ENCODE assay signal across 8 mouse cellular contexts in the genomic region with DNA sequence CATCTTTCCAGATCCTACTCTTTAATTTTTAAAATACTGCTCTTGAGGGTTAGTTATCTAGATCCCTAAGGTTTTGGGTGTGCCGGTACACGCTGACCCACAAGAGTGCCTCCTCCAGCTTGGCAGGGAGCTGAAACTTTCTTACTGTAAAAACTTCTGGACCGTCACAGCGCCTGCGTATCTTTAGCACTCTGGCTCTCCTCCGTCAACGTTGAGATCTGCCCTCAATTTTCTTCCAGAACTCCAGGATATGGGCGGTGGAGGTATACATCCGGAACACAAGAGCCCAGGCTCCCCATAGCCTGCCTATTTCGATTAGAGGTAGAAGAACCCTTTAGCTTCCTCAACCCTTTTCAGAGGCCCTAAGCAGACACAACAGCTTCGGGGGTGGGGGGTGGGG. TPM values are rescaled to one million over a fixed set of nuclear protein-coding genes. Genes with fewer than 3 reads are reported as not detected.
DNase-seq lines count a peak whose midpoint lies in the region; ATAC-seq and TF ChIP-seq lines count a peak whose summit lies in the region.

No protein-coding gene starts in this region.

- H3K9ac ChIP-seq in hindbrain, embryonic 11.5 days (ENCODE audit: low read depth, low read length) = 0 out of 2 replicates have a peak overlapping the region, but pooled peaks have one; percentile 41
- H3K9ac ChIP-seq in lung, embryonic 14.5 days = no peak overlapping the region

- peak overlapping the region; percentile 94 for H3K4me2 ChIP-seq in hindbrain, embryonic 11.5 days (replicated peaks; ENCODE audit: low read depth, low read length)
- peak overlapping the region; percentile 98 for H3K4me2 ChIP-seq in lung, embryonic 14.5 days

- 33% methylated on average over 11 of the region's 11 CpGs for WGBS in hindbrain, embryonic 11.5 days
- 22% methylated on average over 11 of the region's 11 CpGs for WGBS in lung, embryonic 14.5 days

- no peak overlapping the region; the same call in 1 of the 2 replicates for H3K4me3 ChIP-seq in hindbrain, embryonic 11.5 days (ENCODE audit: low read depth, low read length)
- H3K4me3 ChIP-seq in lung, embryonic 14.5 days (ENCODE audit: low read depth, low read length) = peak overlapping the region; percentile 49

- no peaks in the 10 kb centered on the region for H3K36me3 ChIP-seq in hindbrain, embryonic 11.5 days (ENCODE audit: control insufficient read depth, insufficient read depth, low read length)
- H3K36me3 ChIP-seq in lung, embryonic 14.5 days (ENCODE audit: insufficient read depth) = no peaks in the 10 kb centered on the region

- 0 out of 2 replicates have a peak, but pooled peaks cover 2% of the 10 kb centered on the region for H3K27me3 ChIP-seq in hindbrain, embryonic 11.5 days (ENCODE audit: control insufficient read depth, insufficient read depth, low read length)
- peaks cover 9% of the 10 kb centered on the region; the same call in 1 of the 2 replicates for H3K27me3 ChIP-seq in lung, embryonic 14.5 days (ENCODE audit: insufficient read depth, low read length)

- no peak; the same call in none of the 2 replicates for ATAC-seq in hindbrain, embryonic 11.5 days (ENCODE audit: low FRiP score)
- ATAC-seq in lung, embryonic 14.5 days (ENCODE audit: insufficient read depth) = peak; percentile 50; the same call in 1 of the 2 replicates

- H3K4me1 ChIP-seq in hindbrain, embryonic 11.5 days (replicated peaks; ENCODE audit: control insufficient read depth, insufficient read depth, low read length) = peaks cover 10% of the 10 kb centered on the region; the same call in 1 of the 2 replicates
- H3K4me1 ChIP-seq in lung, embryonic 14.5 days (ENCODE audit: insufficient read depth) = no peaks in the 10 kb centered on the region

- no peak overlapping the region for H3K27ac ChIP-seq in hindbrain, embryonic 11.5 days (ENCODE audit: low read depth, low read length)
- H3K27ac ChIP-seq in lung, embryonic 14.5 days (ENCODE audit: low read depth) = no peak overlapping the region

- DNase-seq in urinary bladder, postnatal 14 days (ENCODE audit: low spot score) = peak; percentile 29
- DNase-seq in urinary bladder, postnatal 4 days (ENCODE audit: low spot score in 2 of 2) = no peak
- no peak for DNase-seq in hindbrain, embryonic 11.5 days (ENCODE audit: low spot score)
- DNase-seq in lung, embryonic 14.5 days = no peak
- DNase-seq in spleen, adult 12 weeks (ENCODE audit: low spot score) = no peak
- DNase-seq in embryo, embryonic 10.5 days (ENCODE audit: low spot score) = no peak
- DNase-seq in layer of hippocampus, adult 9-10 months (ENCODE audit: low spot score) = no peak
- DNase-seq in frontal cortex, postnatal 14 days (ENCODE audit: low spot score in 2 of 2) = no peak

- TF ChIP-seq CTCF in lung, embryonic 14.5 days (IDR thresholded peaks at IDR 0.05; ENCODE audit: low read depth) = no peak

- no peaks in the 10 kb centered on the region for H3K9me3 ChIP-seq in hindbrain, embryonic 11.5 days (ENCODE audit: control insufficient read depth, low read length)
- no peaks in the 10 kb centered on the region for H3K9me3 ChIP-seq in lung, embryonic 14.5 days (ENCODE audit: low read depth, low read length)

RNA-seq across cellular contexts. Expression of a gene that starts 0.6 kb away (rescaled TPM):
- 0.39 and 0.43 TPM in 2 replicates for polyA plus RNA-seq in hindbrain, embryonic 11.5 days (2014; fragmentation: Nextera tagmentation; extraction: Ambion mirVana)
- polyA plus RNA-seq in lung, embryonic 14.5 days (2014; fragmentation: Nextera tagmentation; extraction: Ambion mirVana) = 0.72 and 2.4 TPM in 2 replicates
